Mouse (Mus musculus) C2C12 (cell line): ENCODE measurements around the gene Gm30191. TPM values are rescaled to one million over a fixed set of nuclear protein-coding genes. Genes with fewer than 3 reads are reported as not detected.

Source experiments
- H3K27me3 ChIP-seq: one replicate; pipeline ENCODE4 v1.6.1; 2011; ENCODE audit not compliant: control insufficient read depth, insufficient read depth, insufficient read length
- H3K36me3 ChIP-seq: one replicate; pipeline ENCODE4 v1.6.1; 2011; ENCODE audit not compliant: control insufficient read depth, insufficient read depth
- H3K4me3 ChIP-seq: one replicate; pipeline ENCODE4 v1.5.1; 2011; ENCODE audit warnings: mild to moderate bottlenecking, control low read depth; ENCODE audit not compliant: poor library complexity, insufficient read depth, severe bottlenecking
- H3K79me2 ChIP-seq: one replicate; pipeline ENCODE4 v1.6.1; 2011; ENCODE audit not compliant: control insufficient read depth, insufficient read depth
- H3K79me3 ChIP-seq: one replicate; pipeline ENCODE4 v1.6.1; 2011; ENCODE audit warnings: low read depth, control low read depth
- H3ac ChIP-seq: one replicate; pipeline ENCODE3; 2011; ENCODE audit warnings: low read depth; ENCODE audit not compliant: control insufficient read depth, insufficient read length
- CEBPB ChIP-seq: IDR thresholded peaks from one replicate; pipeline ENCODE4 v1.6.1; 2011; ENCODE audit warnings: low read depth, mild to moderate bottlenecking, control low read depth, moderate library complexity
- CTCF ChIP-seq: IDR thresholded peaks from one replicate; pipeline ENCODE4 v1.5.1; 2011; ENCODE audit not compliant: control insufficient read depth, insufficient read depth, insufficient read length
- FOSL1 ChIP-seq: IDR thresholded peaks from one replicate; pipeline ENCODE4 v1.8.0; 2011; ENCODE audit warnings: mild to moderate bottlenecking, low read length; ENCODE audit not compliant: poor library complexity, insufficient read depth, severe bottlenecking
- MAX ChIP-seq: IDR thresholded peaks from one replicate; pipeline ENCODE4 v1.6.1; 2011; ENCODE audit warnings: mild to moderate bottlenecking, control low read depth
- MYOD1 ChIP-seq: IDR thresholded peaks from one replicate; pipeline ENCODE4 v1.6.1; 2011; ENCODE audit warnings: low read depth; ENCODE audit not compliant: control insufficient read depth, insufficient read length
- MYOG ChIP-seq: IDR thresholded peaks from one replicate; pipeline ENCODE4 v1.6.1; 2011; ENCODE audit not compliant: control insufficient read depth, insufficient read length; ENCODE audit errors: extremely low read depth
- USF1 ChIP-seq: IDR thresholded peaks from one replicate; pipeline ENCODE4 v1.6.1; 2011; ENCODE audit warnings: low read depth, mild to moderate bottlenecking, control low read depth, moderate library complexity
- polyA plus RNA-seq: library from polyadenylated mRNA; unstranded; fragments of >200 nt; fragmentation: generic; extraction: Trizol; gene quantifications from one replicate; pipeline ENCODE4 v1.2.1, GENCODE M21; 2012; ENCODE audit warnings: missing spikeins

Gm30191 gene
- polyA plus RNA-seq, 1 experiment: not detected

GRCm38 (mm10) chr4:134272731-134273416 is 26.1 kb downstream of the Gm30191 start:
- H3K4me3 ChIP-seq: no peak overlapping the region
- H3ac ChIP-seq: no peak overlapping the region
- H3K79me2 ChIP-seq: no peaks in the 10 kb centered on the region

DNA sequence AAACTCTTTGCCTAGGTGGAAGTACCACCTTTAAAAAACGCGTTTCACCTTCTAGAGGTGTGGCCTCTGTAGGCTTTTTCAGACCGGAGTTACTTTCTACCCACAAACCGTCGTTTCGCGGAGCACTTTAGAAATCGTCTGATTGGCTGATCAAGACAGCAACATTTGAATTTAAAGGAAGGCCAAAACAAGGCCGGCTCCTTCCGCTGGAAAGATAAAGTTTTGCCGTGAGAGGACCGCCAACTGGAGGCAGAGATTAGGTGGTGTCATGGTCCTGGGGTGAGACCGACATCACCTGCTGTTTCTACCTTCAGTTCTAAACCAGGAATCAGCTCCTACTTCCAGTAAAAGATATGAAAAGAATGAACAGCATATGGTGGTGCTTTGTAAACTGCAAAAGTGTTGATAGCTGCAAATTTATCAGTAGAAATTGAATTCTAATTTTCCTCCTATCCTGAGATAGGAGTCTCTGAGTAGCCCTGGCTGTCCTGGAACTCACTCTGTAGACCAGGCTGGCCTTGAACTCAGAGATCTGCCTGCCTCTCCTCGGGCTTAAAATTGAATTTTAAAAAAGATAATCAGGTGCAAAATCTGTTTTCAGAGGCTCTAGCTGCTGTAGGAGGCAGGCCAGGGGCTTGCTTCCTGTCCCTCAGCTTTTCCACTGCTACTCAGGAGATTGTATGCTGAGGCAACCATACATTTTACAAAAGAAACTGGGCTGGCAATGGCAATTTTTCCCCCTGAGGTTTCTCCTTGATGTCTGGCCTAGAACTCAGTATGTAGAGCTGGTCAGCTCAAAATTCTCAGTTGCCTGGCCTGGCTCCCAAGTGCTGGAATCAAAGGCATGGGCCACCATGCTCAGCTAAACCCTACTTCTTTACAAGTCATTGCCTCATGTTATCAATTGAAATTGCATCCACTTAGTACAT is 26.9 kb downstream of the Gm30191 start:
- Histone ChIP-seq H3K36me3 (peaks cover 15% of the 10 kb centered on the region), H3K27me3 (no peaks in the 10 kb centered on the region), H3K4me3 (no peak overlapping the region), H3K79me2 (no peaks in the 10 kb centered on the region), H3ac (no peak overlapping the region), H3K79me3 (no peaks in the 10 kb centered on the region)
- TF ChIP-seq CEBPB: no peak
- no peak for TF ChIP-seq MYOG
- TF ChIP-seq CTCF: no peak
- TF ChIP-seq USF1: no peak
- no peak for TF ChIP-seq MYOD1
- TF ChIP-seq MAX: no peak

More at GRCm38 (mm10) chr4:134272731-134273416, 26.1 kb downstream of the Gm30191 start:
- Histone ChIP-seq H3K36me3 (peaks cover 8% of the 10 kb centered on the region), H3K27me3 (no peaks in the 10 kb centered on the region), H3K79me3 (no peaks in the 10 kb centered on the region)
- no peak for TF ChIP-seq MYOD1
- TF ChIP-seq CEBPB: no peak
- no peak for TF ChIP-seq MAX
- no peak for TF ChIP-seq MYOG
- no peak for TF ChIP-seq CTCF
- TF ChIP-seq FOSL1: no peak
- TF ChIP-seq USF1: no peak

DNA sequence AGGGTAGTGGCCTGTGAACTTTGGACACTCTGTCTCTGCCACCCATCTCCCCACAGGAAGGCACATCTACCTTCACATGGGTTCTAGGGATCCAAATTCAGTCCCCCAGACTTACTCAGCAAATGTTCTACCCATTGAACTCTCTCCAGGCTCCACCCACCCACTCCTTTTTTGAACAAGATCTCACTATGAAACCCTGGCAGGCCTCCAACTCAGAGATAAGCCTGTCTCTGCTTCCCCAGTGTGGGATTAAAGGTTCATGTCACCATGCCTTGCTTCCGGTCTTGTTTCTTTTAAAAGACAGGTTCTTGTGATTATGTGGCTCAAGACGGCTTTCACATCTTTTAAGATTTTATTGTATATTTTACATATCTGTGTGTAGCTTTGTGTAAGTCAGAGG is 38.2 kb downstream of the Gm30191 start:
- H3K36me3 ChIP-seq: peaks cover 27% of the 10 kb centered on the region
- no peak for TF ChIP-seq CEBPB
- TF ChIP-seq USF1: no peak
- no peak for TF ChIP-seq MYOG
- no peak for TF ChIP-seq MYOD1
- TF ChIP-seq CTCF: no peak
- TF ChIP-seq FOSL1: no peak
- TF ChIP-seq MAX: no peak
- H3K79me3 ChIP-seq: peaks cover 1% of the 10 kb centered on the region
- H3ac ChIP-seq: no peak overlapping the region
- H3K4me3 ChIP-seq: no peak overlapping the region
- H3K79me2 ChIP-seq: peaks cover 23% of the 10 kb centered on the region
- no peaks in the 10 kb centered on the region for H3K27me3 ChIP-seq

DNA sequence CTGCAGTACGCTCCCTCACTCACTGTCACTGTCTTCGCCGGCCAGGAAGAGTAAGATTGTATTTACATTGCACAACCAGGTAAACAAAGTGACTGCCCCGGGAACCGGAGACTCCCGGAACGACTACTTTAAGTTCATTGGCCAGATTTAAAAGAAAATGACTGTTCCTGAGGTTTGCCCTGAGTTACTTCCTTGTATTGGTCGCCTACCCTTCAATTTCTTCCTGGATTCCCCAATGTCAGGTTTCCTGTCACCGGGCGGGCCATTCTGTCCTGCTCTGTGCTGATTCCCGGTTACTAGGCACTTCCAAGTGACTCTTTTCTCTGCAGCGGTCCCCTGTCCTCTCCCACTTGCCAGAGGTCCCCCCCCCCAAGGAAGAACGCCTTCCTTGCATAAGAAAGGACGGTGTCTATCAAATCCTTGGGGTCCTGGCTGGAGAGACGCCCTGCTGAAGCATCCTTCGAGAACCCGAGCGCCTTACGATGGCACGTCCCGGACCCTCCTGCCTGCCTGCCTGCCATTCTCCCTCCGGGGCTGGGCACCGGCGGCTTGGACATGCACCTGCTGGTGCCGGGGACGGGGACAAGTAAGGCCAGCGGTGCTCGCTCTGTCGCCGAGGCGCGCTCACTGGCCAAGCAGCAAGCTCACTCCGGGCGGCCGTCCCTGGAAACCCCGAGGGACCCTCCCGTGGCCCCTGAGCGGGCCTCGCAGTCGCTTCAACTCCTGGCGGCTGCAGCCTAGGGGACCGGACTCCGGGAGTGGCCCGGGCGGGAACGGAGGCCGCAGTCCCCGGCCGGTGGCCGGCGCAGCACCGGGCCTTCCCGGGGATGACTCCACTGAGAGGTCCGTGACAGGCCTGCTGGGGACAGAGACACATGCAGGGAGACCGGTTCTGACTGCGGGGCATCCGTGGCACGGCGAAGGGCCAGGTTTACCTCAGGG is 39.8 kb downstream of the Gm30191 start:
- Histone ChIP-seq H3K79me2 (peaks cover 23% of the 10 kb centered on the region), H3K36me3 (peaks cover 23% of the 10 kb centered on the region), H3K27me3 (no peaks in the 10 kb centered on the region), H3K79me3 (peaks cover 1% of the 10 kb centered on the region), H3ac (peak overlapping the region; percentile 94), H3K4me3 (peak overlapping the region; percentile 79)
- TF ChIP-seq USF1 (no peak), MAX (no peak)

DNA sequence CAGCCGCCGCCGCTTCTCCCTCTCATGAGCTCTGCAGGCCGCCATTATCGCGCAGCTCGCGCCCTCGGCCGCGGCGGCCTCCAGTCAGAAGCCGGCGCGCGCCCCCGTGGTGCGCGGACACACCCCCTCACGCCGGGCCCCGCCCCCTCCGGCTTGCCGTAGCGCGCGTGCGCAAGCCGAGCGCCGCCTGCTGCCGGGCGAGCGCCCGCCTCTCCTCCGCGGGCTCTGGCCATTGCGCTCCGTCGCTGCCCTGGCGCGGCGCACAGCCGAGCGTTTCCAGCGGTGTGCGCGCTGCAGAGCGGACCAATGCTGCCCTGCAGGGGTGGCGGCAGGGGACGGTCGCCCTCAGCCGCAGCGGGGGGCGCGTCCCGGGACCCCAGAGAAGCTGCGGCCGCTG is 40.4 kb downstream of the Gm30191 start:
- peak overlapping the region; percentile 79 for H3K4me3 ChIP-seq
- H3ac ChIP-seq: peak overlapping the region; percentile 95
- no peaks in the 10 kb centered on the region for H3K27me3 ChIP-seq
- peaks cover 23% of the 10 kb centered on the region for H3K79me2 ChIP-seq
- TF ChIP-seq CEBPB: no peak
- peak; percentile 52 for TF ChIP-seq CTCF
- H3K79me3 ChIP-seq: peaks cover 1% of the 10 kb centered on the region
- H3K36me3 ChIP-seq: peaks cover 16% of the 10 kb centered on the region
